Mouse (Mus musculus): ENCODE results near the gene Ank2.
"Not testable (repeated sequence)": the region's sequence is repeated elsewhere in the genome, so short reads cannot be mapped to it uniquely, and the experiment has no call there.

Gene Ank2

DNA sequence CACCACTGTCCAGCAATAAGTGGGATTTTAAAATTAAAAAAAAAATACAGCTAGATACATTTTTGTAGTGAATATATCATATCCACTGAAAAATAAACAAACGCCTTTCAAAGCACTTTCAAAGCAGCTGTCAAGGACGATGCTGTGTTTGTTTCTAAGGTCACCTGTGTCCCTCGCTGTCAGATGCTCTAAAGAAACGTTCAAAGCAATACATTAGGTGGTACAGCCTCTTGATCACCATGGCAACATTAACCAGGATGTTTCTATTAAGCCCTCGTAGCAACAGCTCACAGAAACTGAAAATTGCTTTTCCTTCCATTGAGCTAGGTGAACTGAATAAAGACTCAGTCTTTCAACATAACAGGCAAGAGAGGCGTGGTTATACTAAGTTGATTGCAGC is 17.5 kb downstream of the Ank2 start:
- no peak for DNase-seq (ENCODE audit: low spot score)

DNA sequence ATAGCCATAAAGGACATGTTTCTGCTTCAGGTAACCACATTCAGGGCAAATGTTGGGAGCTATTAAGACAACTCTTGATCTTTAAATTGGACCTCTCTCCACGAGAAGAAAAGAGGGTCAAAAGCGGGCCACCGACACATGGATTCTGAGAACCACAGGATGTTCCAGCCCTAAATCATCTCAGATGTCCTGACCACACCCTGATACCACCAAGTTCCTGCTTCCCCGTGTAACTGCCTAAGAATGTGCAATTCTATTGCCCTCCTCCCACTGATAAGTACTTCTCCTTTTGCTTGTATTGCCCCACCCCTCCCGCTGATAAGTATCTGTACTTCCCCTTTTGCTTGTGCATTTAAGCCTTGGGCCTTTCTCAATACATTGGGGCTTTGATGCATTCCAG is 18.8 kb downstream of the Ank2 start:
- not testable (repeated sequence) for DNase-seq (ENCODE audit: low spot score)

DNA sequence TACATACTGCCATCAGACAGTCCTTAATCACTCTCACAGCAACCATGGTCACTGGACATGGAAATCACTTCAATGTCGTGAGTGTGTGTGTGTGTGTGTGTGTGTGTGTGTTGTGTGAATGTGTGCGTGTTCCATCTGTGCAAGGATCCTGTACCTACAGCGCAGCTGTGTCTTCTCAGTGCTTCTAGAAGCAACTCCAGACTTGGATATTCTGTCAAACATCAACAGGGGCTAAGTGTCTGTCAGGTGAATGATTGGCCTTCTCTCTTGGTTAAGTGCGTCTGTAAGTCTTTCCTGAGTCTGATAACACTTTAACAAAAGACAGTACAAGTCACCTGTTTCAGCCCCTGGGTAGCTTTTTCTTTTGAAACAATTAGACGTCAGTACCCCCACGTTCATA is 25.0 kb downstream of the Ank2 start:
- no peak for DNase-seq (ENCODE audit: low spot score)

DNA sequence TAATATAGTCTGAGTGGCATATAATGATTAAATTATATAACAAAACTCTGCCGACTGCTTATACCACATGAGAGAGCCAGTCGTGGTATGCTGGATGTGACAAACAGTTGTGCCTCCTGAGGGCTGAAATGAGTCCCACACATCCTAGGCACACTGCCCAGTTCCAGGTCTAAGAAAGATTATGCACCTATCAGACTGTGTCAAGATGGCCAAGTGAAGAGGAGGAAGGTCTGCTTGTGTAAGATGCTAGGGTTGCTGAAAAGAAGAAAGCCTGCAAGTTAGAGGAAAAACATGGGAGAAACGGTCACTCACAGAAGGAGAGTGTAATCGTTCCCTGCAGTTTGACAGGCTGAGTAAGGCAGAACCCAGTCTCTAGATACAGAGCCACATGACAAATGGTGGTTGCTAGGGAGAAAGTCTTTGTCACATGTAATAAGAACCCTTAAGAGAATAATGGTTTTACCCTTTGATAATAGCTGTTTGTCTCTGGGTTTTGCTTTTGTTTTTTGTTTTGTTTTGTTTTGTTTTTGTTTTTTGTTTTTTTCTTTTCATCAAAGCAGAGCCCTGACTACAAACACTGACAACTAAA is 29.9 kb downstream of the Ank2 start:
- no peak for DNase-seq (ENCODE audit: low spot score)

DNA sequence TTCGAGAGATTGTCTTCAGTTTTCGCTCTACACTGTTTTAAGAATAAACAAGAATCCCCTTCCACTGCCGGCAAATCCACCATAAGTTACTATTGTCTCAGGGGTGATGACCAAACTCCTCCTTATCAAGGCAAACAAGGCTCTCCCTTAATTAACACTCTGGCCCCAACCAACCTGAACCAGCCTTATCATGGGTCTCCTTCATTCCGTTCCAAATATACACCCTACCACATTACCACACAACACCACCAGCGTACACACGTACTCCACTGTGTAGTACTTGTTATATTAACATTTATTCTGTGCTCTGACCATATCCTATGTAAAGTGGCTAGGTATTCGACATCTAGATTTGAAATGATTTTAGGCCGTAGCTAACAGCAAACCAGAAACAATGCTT is 30.6 kb downstream of the Ank2 start:
- DNase-seq (ENCODE audit: low spot score) = no peak

DNA sequence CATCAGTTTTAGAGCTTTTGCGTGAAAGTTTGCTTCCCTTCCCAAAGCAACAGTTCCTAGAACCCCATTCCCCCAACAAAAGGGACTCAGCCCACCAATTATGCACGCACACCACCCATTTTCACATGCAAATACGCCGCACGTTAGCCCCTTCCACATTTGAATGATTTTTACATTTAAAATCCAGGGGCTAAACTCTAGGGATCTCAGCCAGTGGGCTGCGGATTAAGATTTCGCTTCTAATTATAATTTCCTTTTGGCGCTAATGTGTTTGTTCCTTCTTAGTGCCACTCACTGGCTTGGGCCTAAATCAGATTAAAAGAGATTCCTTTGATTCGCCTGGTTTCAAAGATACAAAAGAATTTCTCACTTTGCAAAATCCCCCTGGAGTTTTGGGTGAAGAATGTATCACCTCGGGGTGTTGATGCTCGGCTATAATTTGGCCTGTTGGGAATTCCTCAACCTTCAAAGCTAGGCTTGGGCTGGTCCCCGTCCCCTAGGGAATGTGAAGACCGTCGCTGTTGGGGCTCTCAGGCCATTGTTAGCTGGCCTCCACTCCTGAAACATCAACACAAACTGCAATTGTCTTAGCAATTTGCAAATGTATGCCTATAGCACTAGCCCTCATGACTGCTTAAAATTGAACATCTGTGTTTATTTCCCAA is 35.2 kb downstream of the Ank2 start:
- DNase-seq (ENCODE audit: low spot score) = no peak

DNA sequence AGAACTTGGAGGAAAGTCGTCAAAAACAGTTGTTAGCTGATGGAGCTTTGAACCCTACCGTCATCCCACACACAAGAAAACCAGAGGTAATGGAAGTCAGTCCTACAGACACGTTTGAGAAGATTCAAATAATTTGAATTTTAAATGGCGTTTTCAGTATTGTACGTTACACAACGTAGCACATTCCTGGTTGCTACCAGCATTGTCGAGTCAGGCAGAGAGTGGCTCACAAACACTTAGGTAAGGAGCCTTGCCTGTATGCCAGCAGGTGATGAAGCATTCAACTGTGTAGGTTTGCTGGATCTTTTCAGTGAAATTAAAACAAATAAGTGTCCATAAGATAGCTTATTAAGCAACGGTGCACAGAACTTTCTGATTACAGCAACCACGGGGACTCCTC is 36.0 kb downstream of the Ank2 start:
- DNase-seq (ENCODE audit: low spot score) = no peak

DNA sequence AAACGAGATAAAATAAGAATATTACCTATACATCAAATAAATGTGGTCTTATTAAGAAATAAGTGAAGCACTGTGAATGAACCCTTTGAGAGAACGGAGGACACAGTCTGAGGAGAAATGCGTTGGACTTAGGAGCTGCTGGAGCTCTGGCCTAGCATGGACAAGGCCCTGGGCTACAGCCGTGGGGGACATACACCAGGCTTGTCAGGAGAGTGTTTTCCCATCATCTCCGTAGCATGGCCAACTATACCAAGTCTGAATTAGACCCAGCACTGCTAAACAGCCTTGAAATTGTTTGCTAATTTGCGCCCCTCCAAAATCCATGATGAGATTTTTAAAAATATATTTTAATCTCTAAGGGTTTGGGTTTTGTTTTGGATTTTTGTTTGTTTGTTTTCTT is 36.7 kb downstream of the Ank2 start:
- DNase-seq (ENCODE audit: low spot score) = no peak

DNA sequence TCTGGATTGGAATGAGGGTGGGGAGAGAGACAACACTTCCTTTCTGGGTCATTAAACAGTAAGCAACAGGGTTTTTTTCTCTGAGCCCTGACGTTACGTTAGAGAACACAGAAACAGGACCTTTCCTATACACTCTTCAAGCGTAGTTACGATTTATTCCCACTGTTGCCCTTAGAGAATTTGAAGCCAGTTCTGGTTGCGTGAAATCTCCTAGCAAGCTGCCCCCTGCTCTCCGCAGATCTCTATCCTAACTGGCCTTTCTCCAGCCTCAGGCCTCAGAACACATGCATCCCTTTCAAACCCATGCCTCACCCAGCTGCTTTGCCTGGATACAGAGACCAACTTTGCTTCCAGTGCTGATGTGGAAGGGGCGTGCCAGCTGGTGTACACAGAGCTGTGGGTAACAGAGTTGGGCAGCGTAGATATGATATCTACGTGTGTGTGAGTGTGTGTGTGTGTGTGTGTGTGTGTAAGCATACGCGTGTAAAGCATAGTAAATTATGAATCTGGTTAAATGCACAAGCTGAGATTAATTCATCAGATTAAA is 38.2 kb downstream of the Ank2 start:
- no peak for DNase-seq (ENCODE audit: low spot score)

DNA sequence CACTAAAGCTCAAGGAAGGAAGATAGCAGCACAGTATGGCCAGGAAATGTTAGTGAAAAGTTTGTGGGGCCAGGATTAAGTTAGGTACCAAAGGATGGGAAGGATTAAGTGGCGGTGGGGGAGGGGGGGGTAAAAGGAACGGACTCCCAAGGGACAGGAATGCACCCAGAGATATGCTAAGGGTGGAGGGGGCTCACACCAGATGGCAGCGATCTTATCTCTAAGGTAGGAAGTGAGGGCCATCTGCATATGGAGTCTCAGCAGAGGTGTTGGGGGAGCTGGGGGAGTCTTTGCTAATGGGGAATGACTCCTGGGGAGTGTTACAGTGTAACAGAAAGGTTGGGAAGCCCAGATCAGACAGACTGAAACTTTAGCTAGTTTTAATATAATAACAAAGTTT is 39.3 kb downstream of the Ank2 start:
- DNase-seq (ENCODE audit: low spot score) = no peak

DNA sequence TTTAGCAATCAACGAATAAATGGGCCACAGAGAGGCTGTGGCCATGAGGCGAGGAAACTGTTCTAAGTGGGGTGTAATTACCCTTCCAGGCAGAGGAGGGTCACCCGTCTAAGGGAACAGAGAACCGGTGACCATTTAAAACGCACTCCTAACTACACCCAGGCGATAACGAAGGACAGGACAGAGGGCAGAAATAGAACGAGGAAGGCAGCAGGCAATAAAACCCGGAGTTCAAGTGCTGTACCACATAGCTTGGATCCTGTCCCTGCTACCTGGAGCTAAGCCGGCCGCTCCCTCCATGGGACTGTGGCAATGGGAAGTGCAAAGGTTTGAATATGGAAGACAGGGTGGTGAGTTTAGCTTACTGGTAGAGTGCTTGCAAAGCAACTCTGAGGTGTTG is 40.2 kb downstream of the Ank2 start:
- DNase-seq (ENCODE audit: low spot score) = no peak

DNA sequence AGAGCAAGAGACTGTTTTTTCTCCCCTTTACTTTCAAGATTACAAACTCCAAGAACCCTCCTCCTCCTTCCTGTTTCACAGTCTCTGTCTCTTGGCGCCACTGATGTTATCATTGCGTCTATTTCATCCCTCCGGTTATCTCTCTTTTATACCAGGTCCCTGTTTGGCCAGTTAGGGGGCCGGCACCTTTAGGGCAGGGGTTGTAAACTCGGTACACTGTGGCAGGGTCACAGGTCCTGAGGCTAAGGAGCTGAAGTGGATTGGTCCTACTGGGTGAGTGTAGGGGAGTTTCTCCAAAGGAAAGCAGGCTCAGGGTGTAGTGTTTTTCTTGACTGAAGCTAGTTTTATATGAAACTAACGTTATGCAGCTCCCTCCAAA is 40.7 kb downstream of the Ank2 start:
- DNase-seq (ENCODE audit: low spot score) = no peak

DNA sequence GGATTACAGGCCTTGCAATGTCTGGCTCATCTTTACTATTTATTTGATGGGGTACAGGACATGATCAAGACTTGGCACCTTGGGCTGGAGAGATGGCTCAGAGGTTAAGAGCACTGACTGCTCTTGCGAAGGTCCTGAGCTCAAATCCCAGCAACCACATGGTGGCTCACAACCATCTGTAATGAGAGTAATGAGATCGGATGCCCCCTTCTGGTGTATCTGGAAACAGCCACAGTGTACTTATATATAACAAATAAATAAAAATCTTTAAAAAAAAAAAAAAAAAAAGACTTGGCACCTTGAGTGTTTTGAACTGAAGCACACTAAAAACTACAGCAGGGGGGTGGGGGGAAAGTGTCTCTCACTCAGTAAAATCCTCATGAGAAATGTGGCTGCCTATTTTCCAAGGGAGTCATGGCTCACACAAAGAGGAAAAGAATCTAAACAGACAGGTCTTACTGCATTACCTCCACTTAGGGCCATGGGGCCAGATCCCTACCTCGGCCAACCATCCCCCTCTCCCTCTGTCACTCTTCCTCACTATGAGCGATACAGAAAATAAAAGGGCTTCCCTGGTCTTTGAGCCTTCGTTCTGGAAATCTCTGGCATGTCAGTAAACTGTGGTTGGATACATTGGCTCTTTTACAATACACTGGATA is 41.3 kb downstream of the Ank2 start:
- DNase-seq (ENCODE audit: low spot score) = no peak

DNA sequence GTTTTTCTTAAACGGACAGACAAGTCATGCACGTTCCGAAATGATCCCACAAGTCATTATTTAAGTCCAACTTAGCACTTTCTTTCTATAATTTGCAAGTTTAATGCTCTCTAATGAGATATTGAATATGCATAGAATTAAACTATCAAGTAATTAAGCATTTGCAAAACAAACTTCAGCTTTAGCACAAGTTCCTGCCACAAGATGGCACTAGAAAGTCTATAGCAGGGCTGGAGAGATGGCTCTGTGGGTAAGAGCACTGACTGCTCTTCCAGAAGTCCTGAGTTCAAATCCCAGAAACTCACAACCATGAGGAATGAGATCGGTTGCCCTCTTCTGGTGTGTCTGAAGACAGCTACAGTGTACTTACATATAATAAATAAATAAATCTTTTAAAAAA is 45.4 kb downstream of the Ank2 start:
- DNase-seq (ENCODE audit: low spot score) = no peak

DNA sequence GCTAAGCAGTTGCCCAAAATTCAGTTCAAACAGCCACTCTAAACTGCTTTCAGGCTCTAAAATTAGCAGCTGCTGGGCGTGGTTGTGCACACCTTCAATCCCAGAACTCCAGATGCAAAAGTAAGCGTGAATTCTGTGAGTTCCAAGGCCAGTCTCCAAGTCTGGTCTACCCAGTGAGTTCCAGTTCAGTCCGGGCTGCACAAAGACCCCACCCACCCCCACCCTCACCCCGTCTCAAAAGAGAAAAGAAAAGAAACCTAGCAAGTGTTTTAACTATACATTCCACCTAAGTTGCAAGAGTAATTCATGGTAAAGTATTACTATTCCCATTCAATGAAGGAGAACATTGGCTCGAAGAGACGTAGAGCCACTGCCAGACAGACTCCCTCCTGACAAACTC is 45.9 kb downstream of the Ank2 start:
- no peak for DNase-seq (ENCODE audit: low spot score)

DNA sequence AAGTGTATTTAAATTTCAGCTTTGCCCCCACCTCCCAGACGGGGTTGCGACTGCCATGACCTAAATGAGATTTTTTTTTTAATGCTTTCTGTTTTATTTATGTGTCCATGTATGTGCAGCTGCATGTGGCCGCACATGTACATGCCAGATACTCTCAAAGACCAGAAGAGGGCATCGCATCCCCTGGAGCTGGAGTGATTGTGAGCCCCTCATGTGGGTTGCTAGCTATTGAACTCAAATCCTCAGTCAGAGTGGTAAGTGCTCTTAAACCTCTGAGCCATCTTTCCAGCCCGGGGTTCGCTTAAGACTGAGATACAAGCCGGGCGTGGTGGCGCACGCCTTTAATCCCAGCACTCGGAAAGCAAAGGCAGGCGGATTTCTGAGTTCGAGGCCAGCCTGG is 46.9 kb downstream of the Ank2 start:
- no peak for DNase-seq (ENCODE audit: low spot score)

DNA sequence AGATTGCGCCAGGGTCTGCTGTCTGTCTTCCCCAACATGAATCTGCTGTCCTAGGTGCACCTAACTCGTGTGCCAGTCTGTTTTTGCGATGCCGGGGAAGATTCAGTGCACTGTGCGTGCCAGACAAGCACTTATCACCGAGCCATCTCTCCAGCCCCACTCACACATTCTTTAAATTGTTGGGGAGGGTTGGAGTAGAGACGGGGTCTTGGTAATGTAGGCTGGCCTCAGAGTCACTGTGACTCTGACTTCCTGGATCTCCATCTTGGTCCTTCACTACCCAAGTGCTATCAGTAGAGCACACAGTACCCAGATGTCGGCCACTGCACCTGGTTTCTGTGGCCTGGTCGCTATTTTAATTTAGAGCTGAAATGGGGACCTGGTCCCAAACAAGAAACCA is 47.4 kb downstream of the Ank2 start:
- DNase-seq (ENCODE audit: low spot score) = no peak

DNA sequence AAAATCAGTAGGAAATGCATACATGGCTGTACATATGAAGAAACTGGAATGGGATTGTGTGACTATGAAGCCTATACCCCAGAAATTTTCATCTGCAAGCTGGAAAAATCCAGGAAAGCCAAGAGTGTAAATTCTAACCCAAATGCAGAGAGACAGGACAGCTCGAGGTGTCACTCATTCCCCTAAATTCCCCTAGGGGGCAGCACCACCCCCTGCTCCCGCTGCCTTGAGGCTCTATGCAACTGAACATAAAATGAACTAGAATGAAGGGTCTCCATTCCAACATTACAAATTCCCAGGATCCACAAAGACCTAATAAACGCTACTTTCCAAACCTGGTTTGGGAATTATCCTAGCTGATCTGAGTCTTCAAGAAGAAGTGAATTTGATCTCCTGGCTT is 48.1 kb downstream of the Ank2 start:
- DNase-seq (ENCODE audit: low spot score) = no peak

DNA sequence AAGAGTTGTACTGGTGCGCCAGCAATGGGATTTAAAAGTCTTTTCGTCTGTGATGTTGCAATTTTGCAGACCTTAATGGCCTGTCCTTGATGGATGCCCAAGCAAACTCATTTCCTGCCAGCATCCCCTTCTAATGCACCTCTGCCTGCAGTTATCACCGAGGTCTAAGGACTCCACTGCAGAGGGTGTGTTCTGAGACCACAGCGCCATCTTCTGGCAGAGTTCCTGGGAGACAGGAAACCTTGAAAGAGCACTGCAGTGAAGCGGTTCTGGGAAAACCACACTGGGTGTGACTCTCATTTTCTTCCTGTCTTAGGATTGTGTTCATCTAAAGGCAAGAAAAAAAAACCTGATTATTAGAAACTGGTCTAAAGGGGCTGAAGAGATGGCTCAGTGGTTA is 53.0 kb downstream of the Ank2 start:
- no peak for DNase-seq (ENCODE audit: low spot score)

DNA sequence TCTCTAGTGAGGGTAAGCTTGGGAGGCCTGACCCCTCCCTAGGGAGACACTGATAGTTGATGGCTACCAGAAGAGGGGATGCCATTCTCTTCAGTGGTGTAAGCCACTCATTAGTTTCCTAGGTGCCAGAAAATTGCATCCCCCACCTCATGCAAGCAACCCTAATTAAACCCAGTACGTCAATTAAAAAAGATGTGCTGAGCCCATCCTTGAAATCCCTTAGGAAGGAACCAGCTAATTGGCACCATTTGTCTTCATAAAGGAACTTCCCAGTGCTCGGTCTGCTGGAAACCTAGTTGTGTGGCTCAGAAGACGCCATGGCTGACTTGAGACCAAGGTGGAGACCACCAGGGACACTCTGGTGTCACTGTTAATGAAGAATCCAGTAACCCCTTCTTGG is 65.9 kb downstream of the Ank2 start:
- no peak for DNase-seq (ENCODE audit: low spot score)

DNA sequence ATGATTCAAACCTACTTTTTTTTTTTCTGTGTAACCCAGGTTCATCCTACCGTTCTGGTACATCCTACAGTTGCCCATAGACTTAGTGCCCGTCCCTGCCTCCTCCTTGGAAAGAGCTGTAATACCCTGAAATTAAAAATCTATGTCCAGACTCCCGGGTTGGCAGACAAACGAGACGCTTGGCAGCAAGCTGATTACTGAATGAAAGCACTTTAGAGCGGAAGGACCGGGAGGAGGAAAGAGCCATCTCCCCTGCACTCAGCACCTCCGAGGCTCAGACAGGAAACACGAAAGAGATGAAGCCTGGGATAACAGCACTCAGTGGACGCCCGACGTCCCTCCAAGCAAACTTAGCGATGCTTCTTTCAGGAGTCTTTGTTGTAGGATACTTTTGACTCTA is 69.3 kb downstream of the Ank2 start:
- DNase-seq (ENCODE audit: low spot score) = no peak

DNA sequence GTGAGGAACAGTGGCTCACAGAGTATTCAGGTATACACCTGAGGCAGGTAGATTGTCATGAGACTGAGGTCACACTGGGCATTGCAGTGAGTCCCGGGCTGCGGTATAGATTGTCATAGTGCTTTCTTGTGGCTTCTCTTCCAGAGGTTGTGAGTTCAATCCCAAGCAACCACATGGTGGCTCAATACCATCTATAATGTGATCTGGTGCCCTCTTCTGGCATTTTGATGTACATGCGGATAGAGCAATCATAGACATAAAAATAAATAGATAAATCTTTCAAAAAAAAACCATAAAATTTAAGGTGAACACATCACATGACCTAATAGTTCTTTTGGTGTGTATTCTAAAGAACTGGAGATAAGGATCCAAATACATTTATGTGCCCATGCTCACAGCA is 70.6 kb downstream of the Ank2 start:
- no peak for DNase-seq (ENCODE audit: low spot score)

DNA sequence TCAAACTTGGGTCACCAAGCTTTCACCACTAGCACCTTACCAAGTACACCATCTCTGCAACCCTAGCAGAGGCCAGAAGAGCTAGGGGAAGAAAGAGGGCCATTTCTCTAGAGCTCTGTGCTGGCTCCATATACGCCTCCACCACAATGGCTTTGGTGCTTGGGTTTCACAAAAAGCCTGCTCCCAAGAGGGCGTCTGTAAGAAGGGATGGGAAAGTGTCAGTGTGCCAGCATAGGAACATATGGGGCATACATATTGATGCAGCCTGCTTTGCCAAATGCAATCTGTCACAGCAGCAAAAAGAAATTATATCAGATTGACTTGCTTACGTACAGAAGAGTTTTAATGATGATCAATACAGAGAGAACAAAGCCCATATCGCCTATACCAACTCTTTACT is 82.2 kb downstream of the Ank2 start:
- DNase-seq (ENCODE audit: low spot score) = no peak

DNA sequence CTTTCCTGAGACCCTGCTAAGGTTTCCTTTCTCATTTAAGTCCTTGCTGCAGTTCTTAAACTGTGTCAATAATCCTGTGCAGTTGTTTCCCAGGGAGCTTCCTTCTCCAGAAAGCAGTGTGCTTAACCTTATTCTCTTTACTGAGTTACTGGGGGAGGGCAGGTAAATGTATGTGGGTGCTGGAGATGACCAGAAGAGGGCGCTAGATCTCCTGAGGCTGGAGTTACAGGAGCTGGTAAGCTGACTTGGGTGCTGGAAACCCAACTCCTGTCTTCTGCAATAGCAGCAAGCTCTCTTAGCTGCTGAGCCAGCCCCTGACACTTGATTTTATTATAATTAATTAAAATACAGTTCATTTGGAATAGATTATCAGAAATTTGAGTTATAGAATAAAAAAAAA is 84.7 kb downstream of the Ank2 start:
- no peak for DNase-seq (ENCODE audit: low spot score)
